Mouse (Mus musculus): ENCODE results near the gene Mettl26.

DNA sequence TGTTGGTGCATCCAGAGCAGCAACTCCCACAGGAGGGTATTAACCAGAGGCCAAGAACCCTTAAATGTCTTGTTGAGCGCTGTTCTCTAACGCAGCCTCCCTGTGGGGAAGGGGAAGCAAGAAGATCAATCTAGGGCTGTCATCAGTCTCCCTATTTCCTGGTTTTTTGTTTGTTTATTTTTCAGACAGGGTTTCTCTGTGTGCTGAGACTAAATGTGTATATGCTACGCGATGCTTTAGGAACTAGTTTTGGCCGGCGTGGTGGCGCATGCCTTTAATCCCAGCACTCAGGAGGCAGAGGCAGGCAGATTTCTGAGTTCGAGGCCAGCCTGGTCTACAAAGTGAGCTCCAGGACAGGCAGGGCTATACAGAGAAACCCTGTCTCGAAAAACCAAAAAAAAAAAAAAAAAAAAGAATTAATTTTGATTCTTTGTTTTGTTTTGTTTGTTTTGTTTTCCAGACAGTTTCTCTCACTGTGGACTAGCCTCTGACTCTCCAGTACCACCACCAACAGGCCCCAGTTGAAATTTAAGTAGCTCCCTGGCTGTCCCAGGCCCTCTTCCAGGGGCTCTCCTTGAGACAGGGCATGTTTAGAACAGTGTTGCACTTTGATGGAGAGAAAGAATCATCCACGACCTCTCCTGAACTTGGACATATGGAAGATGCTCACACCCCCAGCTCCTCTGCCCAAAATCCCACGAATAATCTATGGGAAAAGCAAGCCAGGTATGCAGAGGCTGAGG, 1.3 kb upstream of the Mettl26 start:
- TF ChIP-seq CTCF (IDR thresholded peaks at IDR 0.05; ENCODE audit: borderline replicate concordance, control insufficient read depth, extremely low read depth, insufficient read depth, low read length, poor library complexity) (no peak), POLR2A (IDR thresholded peaks at IDR 0.05; ENCODE audit: control insufficient read depth, extremely low read depth, insufficient read depth, low read length, poor library complexity) (no peak)
